Mouse (Mus musculus) fat pad, adult 2 months (tissue): ENCODE measurements around the gene Fxyd5.

Experiments used
- DNase-seq: peaks from one replicate; pipeline ENCODE4 v3.0.0-alpha.2; 2011; ENCODE audit warnings: low read depth, low spot score; ENCODE audit errors: extremely low read depth

The Fxyd5 gene

GRCm38 (mm10) chr7:31041662-31042315, 492 bp downstream of the Fxyd5 start:
- no peak for DNase-seq

GRCm38 (mm10) chr7:31041023-31041407, 1.3 kb downstream of the Fxyd5 start:
- DNase-seq = no peak

GRCm38 (mm10) chr7:31040281-31041022, 1.8 kb downstream of the Fxyd5 start:
- DNase-seq = no peak

- no peak for DNase-seq
Observed at GRCm38 (mm10) chr7:31039011-31039410, 3.3 kb downstream of the Fxyd5 start.

- no peak for DNase-seq
Observed at GRCm38 (mm10) chr7:31037675-31038074, 4.6 kb downstream of the Fxyd5 start.

- DNase-seq = no peak
Observed at GRCm38 (mm10) chr7:31036917-31037316, 5.4 kb downstream of the Fxyd5 start.

GRCm38 (mm10) chr7:31035291-31035690, 7.0 kb downstream of the Fxyd5 start:
- no peak for DNase-seq

GRCm38 (mm10) chr7:31034789-31035188, 7.5 kb downstream of the Fxyd5 start:
- DNase-seq = no peak

GRCm38 (mm10) chr7:31033409-31034165, 8.7 kb downstream of the Fxyd5 start:
- no peak for DNase-seq

GRCm38 (mm10) chr7:31031731-31032130, 10.6 kb downstream of the Fxyd5 start:
- no peak for DNase-seq

GRCm38 (mm10) chr7:31030717-31031116, 11.6 kb downstream of the Fxyd5 start:
- no peak for DNase-seq

GRCm38 (mm10) chr7:31028609-31029008, 13.7 kb downstream of the Fxyd5 start:
- DNase-seq = no peak

- no peak for DNase-seq
Observed at GRCm38 (mm10) chr7:31017104-31017901, 25.0 kb downstream of the Fxyd5 start.

GRCm38 (mm10) chr7:31012971-31013370, 29.3 kb downstream of the Fxyd5 start:
- no peak for DNase-seq

GRCm38 (mm10) chr7:31008889-31009288, 33.4 kb downstream of the Fxyd5 start:
- no peak for DNase-seq

- DNase-seq = no peak
Observed at GRCm38 (mm10) chr7:31008175-31008574, 34.1 kb downstream of the Fxyd5 start.

- no peak for DNase-seq
Observed at GRCm38 (mm10) chr7:31007775-31008174, 34.5 kb downstream of the Fxyd5 start.

- DNase-seq = no peak
Observed at GRCm38 (mm10) chr7:31002650-31003049, 39.6 kb downstream of the Fxyd5 start.

- DNase-seq = no peak
Observed at GRCm38 (mm10) chr7:31000505-31001020, 41.7 kb downstream of the Fxyd5 start.

GRCm38 (mm10) chr7:30996491-30996890, 45.8 kb downstream of the Fxyd5 start:
- DNase-seq = no peak

GRCm38 (mm10) chr7:30993986-30994385, 48.3 kb downstream of the Fxyd5 start:
- DNase-seq = no peak
